In the genomic region with DNA sequence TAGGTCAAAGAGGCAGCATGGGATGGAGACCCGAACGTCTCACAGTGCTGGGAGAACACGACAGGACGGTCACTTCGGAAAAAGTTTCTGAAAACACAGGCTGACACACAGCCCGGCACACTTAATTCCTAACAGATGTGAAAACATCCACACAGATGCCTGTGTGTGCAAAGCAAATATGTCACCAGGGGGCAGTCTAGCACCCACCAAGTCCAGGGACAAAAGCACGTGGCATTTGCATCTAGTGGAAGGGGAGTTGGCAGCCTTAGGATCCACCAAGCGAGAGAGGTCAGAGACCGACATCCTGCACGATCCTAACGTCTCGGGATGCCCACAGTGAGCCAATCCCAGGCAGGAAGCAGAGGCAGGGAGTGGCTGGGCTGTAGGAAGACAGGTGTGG, we compare ENCODE assay signal across 9 mouse cellular contexts.
DNase-seq lines count a peak whose midpoint lies in the region; ATAC-seq lines count a peak whose summit lies in the region.
"Had no signal": no experiment of that assay in that cellular context is flagged by ENCODE, and none has a peak within 500 bp of the region (broad histone marks: within the 10 kb centered on the region; RNA-seq: fewer than 3 reads in every experiment).

No protein-coding gene starts in this region.

- no peak overlapping the region for H3K4me3 ChIP-seq in hindbrain, embryonic 10.5 days
- H3K4me3 ChIP-seq in hindbrain, embryonic 16.5 days (ENCODE audit: low read length) = no peak overlapping the region
- H3K4me3 ChIP-seq in limb, embryonic 11.5 days (ENCODE audit: low read depth, low read length) = no peak overlapping the region
- H3K4me3 ChIP-seq: stomach, embryonic 15.5 days had no signal

- no peak for ATAC-seq in hindbrain, embryonic 16.5 days
- ATAC-seq in limb, embryonic 11.5 days (ENCODE audit: insufficient number of reproducible peaks, low FRiP score, low TSS enrichment, low read depth) = 0 out of 2 replicates have a peak, but pooled peaks have one; percentile 24

- DNase-seq in hindbrain, embryonic 10.5 days (ENCODE audit: low spot score) = peak; percentile 57
- peak; percentile 89 for DNase-seq in NIH3T3 (ENCODE audit: low read depth)
- DNase-seq in forelimb bud, embryonic 11.5 days (ENCODE audit: low read depth, low spot score) = peak; percentile 76
- DNase-seq in limb, embryonic 11.5 days (ENCODE audit: low spot score) = peak; percentile 78
- peak; percentile 60 for DNase-seq in retina, postnatal 1 day
- no peak for DNase-seq in T-cell, adult 2 months (ENCODE audit: low spot score)
- no peak for DNase-seq in cerebellum, postnatal 36 days

- WGBS in hindbrain, embryonic 10.5 days = 57% methylated on average over 12 of the region's 12 CpGs
- WGBS in hindbrain, embryonic 16.5 days = 72% methylated on average over 12 of the region's 12 CpGs
- 41% methylated on average over 12 of the region's 12 CpGs for WGBS in limb, embryonic 11.5 days

- H3K27me3 ChIP-seq in hindbrain, embryonic 10.5 days (ENCODE audit: insufficient read depth, poor library complexity, severe bottlenecking) = no peaks in the 10 kb centered on the region
- H3K27me3 ChIP-seq in hindbrain, embryonic 16.5 days (replicated peaks; ENCODE audit: control insufficient read depth, insufficient read depth, low read length) = no peaks in the 10 kb centered on the region
- H3K27me3 ChIP-seq in limb, embryonic 11.5 days (ENCODE audit: control insufficient read depth, insufficient read depth, low read length) = no peaks in the 10 kb centered on the region
- H3K27me3 ChIP-seq: stomach, embryonic 15.5 days had no signal

- no peak overlapping the region for H3K9ac ChIP-seq in hindbrain, embryonic 16.5 days (ENCODE audit: low read depth, low read length)
- no peak overlapping the region for H3K9ac ChIP-seq in limb, embryonic 11.5 days (ENCODE audit: low read length)
- H3K9ac ChIP-seq: stomach, embryonic 15.5 days had no signal

- peaks cover 86% of the 10 kb centered on the region for H3K36me3 ChIP-seq in hindbrain, embryonic 10.5 days
- H3K36me3 ChIP-seq in hindbrain, embryonic 16.5 days (ENCODE audit: control insufficient read depth, insufficient read depth, low read length) = peaks cover 20% of the 10 kb centered on the region
- peaks cover 2% of the 10 kb centered on the region; the same call in 1 of the 2 replicates for H3K36me3 ChIP-seq in limb, embryonic 11.5 days (ENCODE audit: control insufficient read depth, insufficient read depth, low read length)

- no peak overlapping the region for H3K27ac ChIP-seq in hindbrain, embryonic 10.5 days
- no peak overlapping the region for H3K27ac ChIP-seq in hindbrain, embryonic 16.5 days (ENCODE audit: low read depth, low read length)
- no peak overlapping the region for H3K27ac ChIP-seq in limb, embryonic 11.5 days (replicated peaks; ENCODE audit: low read depth, low read length)
- H3K27ac ChIP-seq: stomach, embryonic 15.5 days had no signal

- H3K9me3 ChIP-seq in hindbrain, embryonic 10.5 days = no peaks in the 10 kb centered on the region
- H3K9me3 ChIP-seq in hindbrain, embryonic 16.5 days (ENCODE audit: control insufficient read depth, low read length) = no peaks in the 10 kb centered on the region
- no peaks in the 10 kb centered on the region for H3K9me3 ChIP-seq in limb, embryonic 11.5 days (ENCODE audit: control insufficient read depth, low read length)
- H3K9me3 ChIP-seq: stomach, embryonic 15.5 days had no signal

- H3K4me2 ChIP-seq in hindbrain, embryonic 16.5 days (ENCODE audit: low read length) = no peak overlapping the region
- no peak overlapping the region for H3K4me2 ChIP-seq in limb, embryonic 11.5 days (ENCODE audit: low read depth, severe bottlenecking)
- H3K4me2 ChIP-seq: stomach, embryonic 15.5 days had no signal

- H3K4me1 ChIP-seq in hindbrain, embryonic 10.5 days (replicated peaks) = peaks cover 5% of the 10 kb centered on the region; the same call in 1 of the 2 replicates
- peaks cover 6% of the 10 kb centered on the region for H3K4me1 ChIP-seq in hindbrain, embryonic 16.5 days (ENCODE audit: control insufficient read depth, insufficient read depth, low read depth, low read length)
- no peaks in the 10 kb centered on the region for H3K4me1 ChIP-seq in limb, embryonic 11.5 days (ENCODE audit: control insufficient read depth, insufficient read depth, low read length)
- H3K4me1 ChIP-seq: stomach, embryonic 15.5 days had no signal

Comparison
In these comparisons a context has a peak if more than half of its experiments do, and no peak if none do; other contexts are left out.
1. DNase-seq: peak in hindbrain, embryonic 10.5 days (single experiment), NIH3T3 (single experiment), forelimb bud, embryonic 11.5 days (single experiment), limb, embryonic 11.5 days (single experiment) and retina, postnatal 1 day (single experiment); none in T-cell, adult 2 months (single experiment) and cerebellum, postnatal 36 days (0 of 2).